Mouse (Mus musculus): ENCODE data around the gene Ino80b.

Gene Ino80b

DNA sequence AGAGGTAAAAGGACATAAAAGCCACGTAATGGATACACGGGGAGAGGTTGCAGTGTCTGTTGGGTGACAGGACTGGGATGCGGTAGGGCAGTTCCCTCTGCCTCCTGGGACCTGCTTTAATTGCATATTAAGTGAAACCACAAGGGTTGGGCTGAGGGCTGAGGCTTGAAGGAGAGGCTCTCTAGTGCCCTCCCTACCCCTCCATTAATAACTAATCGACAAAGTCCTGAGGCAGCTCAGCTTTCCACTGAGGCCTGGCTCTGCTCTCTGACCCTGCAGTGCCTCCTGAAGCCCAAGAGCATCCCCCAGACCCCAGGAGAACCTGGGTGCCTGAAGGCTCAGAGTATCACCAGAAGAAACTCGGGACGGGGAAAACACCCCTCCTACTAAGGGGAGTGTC, 40.8 kb downstream of the Ino80b start:
- DNase-seq (ENCODE audit: low spot score), result no peak

DNA sequence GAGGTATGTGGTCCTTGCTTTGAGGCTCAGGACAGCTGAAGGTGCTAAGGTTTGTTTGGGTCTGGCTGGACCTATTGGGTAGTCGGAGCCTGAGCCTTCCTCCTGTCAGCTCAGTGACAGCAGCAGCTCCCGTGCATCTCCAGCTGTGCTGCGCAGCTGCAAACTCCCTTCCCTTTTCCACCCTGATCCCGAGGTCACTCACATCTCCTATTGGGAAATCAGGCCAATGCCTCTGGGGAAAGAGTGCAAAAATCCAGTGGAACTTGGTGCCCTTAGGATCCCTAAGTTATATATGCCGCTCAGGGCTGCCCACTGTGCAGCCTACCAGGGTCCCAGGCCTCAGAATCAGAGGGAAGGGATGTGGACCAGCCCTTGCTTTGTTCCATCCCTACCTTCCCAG, 41.7 kb downstream of the Ino80b start:
- no peak for DNase-seq (ENCODE audit: low spot score)

DNA sequence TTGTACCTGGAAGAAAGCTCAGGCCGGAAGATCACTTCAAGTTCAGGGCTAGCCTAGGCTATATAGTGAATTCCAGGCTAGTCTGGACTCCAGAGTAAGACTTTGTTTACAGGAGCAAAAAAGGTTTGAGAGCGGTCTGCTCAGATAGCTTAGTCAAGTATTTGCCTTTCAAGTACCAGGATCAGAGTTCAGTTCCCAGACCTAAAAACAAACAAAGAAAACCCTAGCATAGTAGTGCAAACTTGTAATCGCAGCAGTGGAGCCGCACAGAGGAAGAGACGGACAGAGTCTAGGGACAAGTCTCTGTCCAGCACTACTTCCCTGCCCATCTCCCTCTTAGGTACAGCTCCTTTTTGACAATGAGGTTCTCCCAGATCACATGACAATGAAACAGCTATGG, 45.0 kb downstream of the Ino80b start:
- no peak for DNase-seq (ENCODE audit: low spot score)

DNA sequence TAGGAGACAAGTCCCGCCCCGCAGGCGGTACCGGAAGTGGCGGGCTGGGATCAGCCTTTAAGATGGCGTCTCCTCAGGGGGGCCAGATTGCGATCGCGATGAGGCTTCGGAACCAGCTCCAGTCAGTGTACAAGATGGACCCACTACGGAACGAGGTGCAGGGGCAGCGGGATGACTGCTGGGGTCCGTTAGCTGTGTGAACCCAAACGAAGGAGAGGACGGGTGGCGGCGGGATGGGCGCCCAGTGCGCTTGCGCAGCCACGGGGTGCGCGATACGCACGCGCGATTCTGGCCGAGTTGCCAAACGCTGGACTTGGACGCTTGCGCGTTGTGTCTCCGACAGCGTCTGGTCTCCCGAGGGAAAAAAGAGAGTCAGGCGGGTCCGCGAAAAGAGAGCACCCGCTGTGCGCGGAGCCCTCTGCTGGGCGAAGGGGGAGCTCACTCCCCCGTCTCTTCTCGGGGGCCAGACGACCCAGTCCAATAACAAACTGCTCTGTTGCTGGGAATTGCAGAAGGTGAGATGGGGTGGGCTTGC, 46.8 kb downstream of the Ino80b start:
- DNase-seq (ENCODE audit: low spot score), result peak; percentile 100

DNA sequence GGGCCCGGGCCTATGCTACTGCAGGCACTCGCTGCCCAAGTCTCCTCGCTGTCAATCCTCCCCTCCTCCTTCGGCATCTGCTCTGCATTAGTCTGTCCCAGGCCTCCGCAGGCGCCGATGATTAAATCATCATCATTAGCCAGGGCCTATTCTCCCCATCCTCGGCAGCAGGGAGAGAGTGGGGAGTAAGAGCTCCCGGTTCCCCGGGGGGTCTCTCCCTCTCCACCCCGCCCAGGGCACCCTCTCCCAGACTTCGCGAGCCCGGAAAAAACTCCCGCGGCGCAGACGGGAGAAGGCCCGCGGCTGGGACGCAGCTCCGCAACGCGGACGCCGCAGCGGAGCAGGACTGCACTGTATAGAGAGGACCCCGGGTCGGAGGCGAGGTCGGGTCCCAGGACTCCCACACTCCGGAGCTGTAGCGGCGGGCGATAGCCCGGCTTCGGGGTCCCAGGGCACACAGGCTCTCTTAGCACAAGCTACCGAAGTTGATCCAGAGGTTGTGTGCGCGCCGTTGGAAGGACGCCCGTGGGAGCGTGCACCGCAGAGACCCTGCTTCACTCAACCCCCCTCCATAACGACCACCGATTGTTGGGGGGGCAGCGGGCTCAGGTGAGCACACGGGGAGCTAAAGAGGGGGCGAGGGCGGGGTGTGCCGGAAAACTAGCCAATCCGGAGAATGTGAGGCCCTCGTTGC, 47.5 kb downstream of the Ino80b start, which contains the start of gene Pcgf1:
Gene Pcgf1, plus strand, starts transcription at position 240 of the 694 bp plus-strand sequence.
- DNase-seq (ENCODE audit: low spot score), result no peak

DNA sequence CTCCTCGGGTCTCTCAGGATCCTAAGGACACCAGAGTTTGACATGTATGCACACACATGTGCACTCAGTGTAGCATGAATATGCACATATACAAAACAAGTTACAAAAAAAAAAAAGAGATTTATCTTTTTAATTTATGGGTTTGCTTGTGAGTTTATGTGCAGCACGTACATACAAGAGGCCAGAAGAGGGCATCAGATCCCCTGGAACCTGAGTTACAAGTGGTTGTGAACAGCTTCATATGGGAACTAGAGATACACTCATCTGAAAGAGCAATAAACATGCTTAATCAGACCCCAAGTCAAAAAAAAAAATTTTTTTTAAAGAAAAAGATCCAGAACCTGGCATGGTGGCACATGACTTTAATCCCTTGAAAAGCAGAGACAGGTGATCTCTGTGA, 50.3 kb downstream of the Ino80b start:
- no peak for DNase-seq (ENCODE audit: low spot score)
